Mouse (Mus musculus) bone marrow, adult 2 months (tissue): ENCODE measurements around the gene Dnajc15. TPM values are rescaled to one million over a fixed set of nuclear protein-coding genes. Genes with fewer than 3 reads are reported as not detected.
A peak's percentile ranks its signal among the peaks of the same experiment; 100 is the strongest.

Source experiments
- H3K27ac ChIP-seq: fragments of 200-500 bp; 2 replicates; pipeline ENCODE4 v1.5.1; 2012; ENCODE audit warnings: low read depth, mild to moderate bottlenecking, control low read depth, inconsistent platforms, low read length; ENCODE audit not compliant: control insufficient read depth, poor library complexity, insufficient read depth
- H3K4me1 ChIP-seq: fragments of 200-500 bp; 2 replicates; pipeline ENCODE4 v1.6.1; 2011; ENCODE audit warnings: low read length; ENCODE audit not compliant: control insufficient read depth, insufficient read depth
- H3K4me3 ChIP-seq: fragments of 200-500 bp; replicated peaks from 2 replicates; pipeline ENCODE3; 2011; ENCODE audit warnings: mild to moderate bottlenecking, low read depth, low read length, control low read depth; ENCODE audit not compliant: control insufficient read depth
- CTCF ChIP-seq: fragments of 200-500 bp; IDR thresholded peaks from 2 replicates; pipeline ENCODE4 v1.5.1; 2011; ENCODE audit warnings: low read length, control low read depth; ENCODE audit not compliant: control insufficient read depth, insufficient read depth
- POLR2A ChIP-seq: fragments of 200-500 bp; IDR thresholded peaks from 2 replicates; pipeline ENCODE4 v1.6.1; 2011; ENCODE audit warnings: low read depth, mild to moderate bottlenecking, control low read depth, low read length, borderline replicate concordance; ENCODE audit not compliant: control insufficient read depth
- WGBS: fragments of 180-500 bp; shearing (Covaris S2); methylation state at CpG from one replicate; pipeline ENCODE4 v1.1.7; 2018; 5-methylcytosine and 5-hydroxymethylcytosine counted together
- polyA plus RNA-seq: library from polyadenylated mRNA; stranded (reverse); fragments of >200 nt; gene quantifications from 2 replicates; pipeline ENCODE4 v1.2.4, GENCODE M21; 2011; ENCODE audit warnings: low replicate concordance; ENCODE audit not compliant: missing spikeins, insufficient read depth, insufficient read length

Gene Dnajc15
- 24.3 and 47.3 TPM in 2 replicates for polyA plus RNA-seq

DNA sequence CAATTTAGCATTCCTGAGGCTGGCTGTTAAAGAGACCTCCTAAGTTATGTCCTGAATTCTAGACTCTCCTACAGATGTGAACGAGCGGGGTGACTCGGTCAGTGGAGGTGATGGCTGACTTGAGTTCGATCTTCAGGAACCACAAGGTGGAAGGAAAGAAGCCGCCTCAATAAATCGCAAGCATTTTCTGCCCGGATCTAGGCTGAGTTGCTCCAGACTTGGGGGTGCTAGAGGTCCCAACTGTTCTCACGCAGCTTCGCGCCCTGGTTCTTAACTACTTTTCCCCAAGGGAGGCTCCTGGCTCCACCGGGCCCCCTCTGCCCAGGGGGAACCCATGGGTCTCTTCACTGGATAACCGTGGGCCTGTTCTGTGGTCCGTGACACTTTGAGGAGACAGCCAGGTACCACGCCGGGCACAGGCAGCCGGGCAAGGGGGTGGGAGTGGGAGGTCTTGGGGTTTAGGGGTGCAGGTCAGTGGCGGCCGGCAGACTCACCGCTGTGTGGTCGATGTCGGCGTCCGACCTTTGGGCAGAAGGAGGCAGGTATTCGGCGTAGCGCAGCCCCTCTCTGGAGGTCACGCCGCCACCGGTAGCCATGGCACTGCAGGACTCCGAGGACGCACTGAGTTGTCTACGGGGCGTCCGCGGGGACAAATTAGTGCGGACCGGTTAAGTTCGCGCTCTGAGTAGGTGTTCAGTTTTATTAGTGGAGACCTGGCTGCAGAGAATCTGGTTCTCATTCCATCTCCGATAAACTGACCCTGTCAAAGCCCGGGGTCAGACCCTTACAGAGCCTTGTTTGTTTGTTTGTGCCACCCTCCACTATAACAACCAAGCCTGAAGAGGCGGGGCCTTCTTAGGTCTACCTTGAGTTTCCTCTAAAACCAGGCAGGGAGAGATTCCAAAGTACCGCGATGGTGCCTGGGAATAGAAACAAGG is at the start of gene Dnajc15:
Gene Dnajc15, minus strand, starts transcription at position 822 of the 938 bp plus-strand sequence.
- WGBS: 3% methylated on average over 44 of the region's 44 CpGs
- Histone ChIP-seq H3K27ac (peak within 1 kb of the TSS; percentile 15), H3K4me3 (peak within 1 kb of the TSS; percentile 91), H3K4me1 (peaks cover 4% of the 10 kb centered on the region)
- no peak for TF ChIP-seq CTCF
- TF ChIP-seq POLR2A: no peak; the same call in 1 of the 2 replicates

DNA sequence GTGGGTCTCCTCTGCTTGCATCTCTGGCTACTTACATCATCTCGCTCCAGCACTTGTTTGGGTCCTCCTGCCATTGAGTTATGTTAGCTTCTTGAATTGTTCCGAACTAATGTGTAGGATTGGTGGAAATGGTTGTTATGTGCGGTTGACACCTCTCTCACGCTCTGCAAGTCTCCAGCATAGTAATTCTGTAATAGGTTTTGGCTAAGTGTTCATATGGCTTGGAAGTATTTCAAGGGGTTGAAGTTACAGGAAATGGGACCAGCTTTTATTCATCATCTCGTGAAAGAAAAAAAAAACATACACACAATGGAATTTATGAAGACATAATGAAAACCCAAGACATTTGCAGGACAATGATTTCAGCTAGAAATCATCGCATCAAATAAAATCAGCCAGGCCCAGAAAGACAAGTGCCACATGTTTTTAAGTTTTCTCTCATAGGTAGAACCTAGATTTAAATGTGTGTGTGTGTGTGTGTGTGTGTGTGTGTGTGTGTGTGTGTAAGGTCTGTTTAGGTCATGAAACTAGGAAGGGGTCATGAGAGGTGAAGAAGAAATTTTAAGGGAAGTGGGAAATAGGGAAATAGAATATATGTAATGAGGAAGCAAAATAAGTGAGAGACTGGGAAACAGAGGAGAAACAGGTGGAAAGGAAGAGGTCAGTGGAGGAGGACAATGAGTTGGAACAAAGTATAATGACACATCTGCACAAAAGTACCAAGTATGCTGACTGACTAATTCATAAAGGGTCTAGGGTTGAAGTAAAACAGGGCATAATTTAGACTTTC is 48.3 kb upstream of the Dnajc15 start:
- no peak for TF ChIP-seq CTCF
- no peak for TF ChIP-seq POLR2A
- 74% methylated on average over 6 of the region's 6 CpGs for WGBS
- H3K4me3 ChIP-seq: no peak overlapping the region

DNA sequence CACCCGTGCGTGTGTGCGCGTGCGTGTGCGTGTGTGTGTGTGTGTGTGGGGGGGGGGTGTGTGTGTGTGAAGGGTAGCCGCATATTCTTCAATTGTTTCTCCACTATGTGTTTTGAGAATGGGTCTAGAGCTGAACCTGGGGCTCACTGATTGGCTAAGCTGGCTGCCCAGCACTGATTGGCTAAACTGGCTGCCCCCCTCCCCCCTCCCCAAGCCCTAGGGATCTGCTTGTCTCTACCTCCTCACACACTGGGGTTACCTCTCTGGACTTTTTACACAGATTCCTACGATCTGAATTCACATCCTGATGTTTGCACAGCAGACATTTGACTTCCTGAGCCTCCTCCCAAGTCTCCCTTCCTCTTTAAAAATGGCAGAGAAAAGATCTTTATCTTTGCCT is 46.7 kb upstream of the Dnajc15 start:
- Histone ChIP-seq H3K27ac (no peak overlapping the region), H3K4me3 (no peak overlapping the region), H3K4me1 (no peaks in the 10 kb centered on the region)
- no peak for TF ChIP-seq CTCF
- no peak for TF ChIP-seq POLR2A
- WGBS: 86% methylated on average over 8 of the region's 8 CpGs

More for the DNA sequence above, 48.3 kb upstream of the Dnajc15 start:
- no peaks in the 10 kb centered on the region for H3K4me1 ChIP-seq
- no peak overlapping the region for H3K27ac ChIP-seq

DNA sequence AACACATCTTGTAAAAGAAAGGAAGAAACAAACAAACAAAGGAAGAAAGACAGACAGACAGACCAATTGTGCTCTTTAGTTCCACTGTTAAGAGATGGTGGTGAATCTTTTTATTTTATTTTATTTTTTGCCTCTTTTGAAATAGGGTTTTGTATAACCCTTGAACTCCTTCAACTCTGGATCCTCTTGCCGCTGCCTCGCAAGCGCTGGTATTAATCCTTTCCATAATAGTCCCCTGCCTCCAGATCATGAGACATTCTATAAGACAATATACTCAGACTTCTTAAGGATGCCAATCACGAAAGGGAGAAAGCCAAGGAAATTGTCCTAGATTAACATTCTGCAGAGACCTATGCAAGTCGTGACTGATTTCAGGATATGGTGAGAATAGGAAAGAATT is 40.9 kb upstream of the Dnajc15 start:
- Histone ChIP-seq H3K27ac (no peak overlapping the region), H3K4me3 (no peak overlapping the region), H3K4me1 (no peaks in the 10 kb centered on the region)
- TF ChIP-seq CTCF (no peak), POLR2A (no peak)
- 90% methylated on average over 5 of the region's 5 CpGs for WGBS

DNA sequence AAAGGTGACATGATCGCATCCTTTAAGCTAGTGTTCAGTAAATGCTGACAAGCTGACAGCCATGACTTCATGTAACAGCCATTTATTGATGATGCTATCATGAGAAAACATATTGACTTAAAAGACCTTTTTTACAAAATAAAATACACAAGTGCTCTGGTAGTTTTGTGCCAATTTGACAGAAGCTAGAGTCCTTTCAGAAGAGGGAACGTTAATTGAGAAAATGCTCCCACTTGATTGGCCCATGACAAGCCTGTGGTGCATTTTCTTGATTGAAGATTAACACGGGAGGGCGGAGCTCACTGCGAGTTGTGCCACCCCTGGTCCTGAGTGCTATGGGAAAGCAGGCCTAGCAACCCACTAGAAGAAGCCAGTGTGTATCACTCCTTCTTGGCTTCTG is 31.7 kb upstream of the Dnajc15 start:
- Histone ChIP-seq H3K27ac (no peak overlapping the region), H3K4me1 (peaks cover 3% of the 10 kb centered on the region), H3K4me3 (no peak overlapping the region)
- WGBS: 71% methylated on average over 5 of the region's 5 CpGs
- TF ChIP-seq CTCF: no peak
- TF ChIP-seq POLR2A: no peak

DNA sequence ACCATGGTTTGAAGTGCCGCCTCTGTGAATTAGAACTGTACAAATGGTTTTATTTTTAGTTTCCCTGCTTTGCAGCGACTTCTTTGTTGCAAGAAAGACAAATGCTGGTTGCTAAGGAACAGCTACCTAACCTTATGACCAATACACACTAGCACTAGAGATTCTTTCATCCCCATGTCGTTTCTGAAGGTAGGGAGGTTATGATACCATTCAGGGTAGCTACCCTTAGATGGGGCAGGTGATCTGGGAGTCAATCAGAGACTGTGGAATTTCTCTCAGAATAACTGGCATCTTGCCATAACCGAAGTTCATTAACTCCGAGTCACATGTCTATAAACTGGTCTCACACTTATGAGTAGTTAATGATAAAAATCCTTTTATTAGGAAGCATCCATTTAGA is 30.5 kb upstream of the Dnajc15 start:
- Histone ChIP-seq H3K27ac (no peak overlapping the region), H3K4me3 (no peak overlapping the region), H3K4me1 (peaks cover 3% of the 10 kb centered on the region)
- TF ChIP-seq POLR2A: no peak
- no peak for TF ChIP-seq CTCF
- 21% methylated on average over 5 of the region's 5 CpGs for WGBS

DNA sequence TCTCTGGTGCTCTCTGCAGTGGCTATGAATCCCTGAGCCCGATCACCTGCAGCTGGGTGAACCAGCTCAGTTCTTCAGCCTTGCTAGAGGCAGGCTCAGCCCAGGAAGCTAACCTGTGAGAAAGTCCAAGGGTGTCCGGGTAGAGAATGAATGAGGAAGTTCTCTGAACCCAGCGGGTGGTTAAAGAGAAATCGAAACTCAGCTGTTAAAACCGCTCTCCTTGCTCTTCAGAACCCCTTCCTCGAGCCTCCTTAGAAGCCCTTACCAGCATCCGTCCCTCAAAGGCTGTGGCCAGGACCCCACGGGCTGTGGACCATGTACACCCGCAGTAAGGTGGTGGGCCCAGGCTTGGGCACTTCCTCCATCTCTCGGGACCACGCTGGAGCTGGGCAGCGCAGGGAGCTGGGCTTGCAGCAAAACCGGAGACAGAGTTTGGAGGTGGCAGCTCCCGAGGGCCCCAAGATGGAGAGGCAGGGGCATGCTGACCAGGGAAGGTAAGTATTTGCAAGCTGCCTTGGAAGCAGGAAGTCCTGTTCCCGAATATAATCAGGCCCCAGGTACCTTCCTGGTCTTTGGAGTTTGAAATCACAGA is 29.3 kb upstream of the Dnajc15 start, which contains the start of gene Epsti1:
Gene Epsti1, plus strand, starts transcription at position 69 of the 592 bp plus-strand sequence.
- Histone ChIP-seq H3K4me3 (peak within 1 kb of the TSS; percentile 92), H3K4me1 (peaks cover 3% of the 10 kb centered on the region), H3K27ac (peak within 1 kb of the TSS; percentile 94)
- 3% methylated on average over 15 of the region's 15 CpGs for WGBS
- TF ChIP-seq CTCF (no peak), POLR2A (no peak)
